Mouse (Mus musculus): Measurements from ENCODE around the gene Pgls. TPM values are rescaled to one million over a fixed set of nuclear protein-coding genes. Genes with fewer than 3 reads are reported as not detected.

The Pgls gene
- total RNA-seq, 4 experiments from 2014 or later: 19.3 to 22.8 (median 21.2) TPM

- peak; percentile 79 to 84 for DNase-seq (ENCODE audit: low spot score in 2 of 2)
Observed at GRCm38 (mm10) chr8:71569366-71570290, 22.3 kb upstream of the Pgls start.

GRCm38 (mm10) chr8:71570291-71570954, 21.6 kb upstream of the Pgls start:
- DNase-seq (ENCODE audit: low spot score in 2 of 2): peak; percentile 82 to 88

GRCm38 (mm10) chr8:71572077-71572476, 19.9 kb upstream of the Pgls start:
- no peak for DNase-seq (ENCODE audit: low spot score in 2 of 2)

- peak in 1 of 2 experiments; percentile 52 for DNase-seq (ENCODE audit: low spot score in 2 of 2)
Observed at GRCm38 (mm10) chr8:71572847-71573633, 18.9 kb upstream of the Pgls start.

- DNase-seq (ENCODE audit: low spot score in 2 of 2): no peak
Observed at GRCm38 (mm10) chr8:71574426-71574825, 17.6 kb upstream of the Pgls start.

GRCm38 (mm10) chr8:71575020-71575419, 17.0 kb upstream of the Pgls start:
- DNase-seq (ENCODE audit: low spot score in 2 of 2): no peak

- no peak for DNase-seq (ENCODE audit: low spot score in 2 of 2)
Observed at GRCm38 (mm10) chr8:71577856-71578387, 14.1 kb upstream of the Pgls start.

- no peak for DNase-seq (ENCODE audit: low spot score in 2 of 2)
Observed at GRCm38 (mm10) chr8:71579009-71579408, 13.0 kb upstream of the Pgls start.

GRCm38 (mm10) chr8:71579476-71579875, 12.5 kb upstream of the Pgls start:
- DNase-seq (ENCODE audit: low spot score in 2 of 2): peak; percentile 75 to 83

GRCm38 (mm10) chr8:71580201-71580600, 11.8 kb upstream of the Pgls start:
- DNase-seq (ENCODE audit: low spot score in 2 of 2): no peak

GRCm38 (mm10) chr8:71586891-71587290, 5.1 kb upstream of the Pgls start:
- no peak for DNase-seq (ENCODE audit: low spot score in 2 of 2)

GRCm38 (mm10) chr8:71588762-71589161, 3.2 kb upstream of the Pgls start:
- no peak for DNase-seq (ENCODE audit: low spot score in 2 of 2)

GRCm38 (mm10) chr8:71591017-71591416, 959 bp upstream of the Pgls start:
- DNase-seq (ENCODE audit: low spot score in 2 of 2): no peak

GRCm38 (mm10) chr8:71592374-71593170, 596 bp downstream of the Pgls start:
- DNase-seq (ENCODE audit: low spot score in 2 of 2): peak; percentile 72 to 81

GRCm38 (mm10) chr8:71593556-71594323, 1.8 kb downstream of the Pgls start:
- DNase-seq (ENCODE audit: low spot score in 2 of 2): no peak

- DNase-seq (ENCODE audit: low spot score in 2 of 2): no peak
Observed at GRCm38 (mm10) chr8:71594324-71594722, 2.3 kb downstream of the Pgls start.

- DNase-seq (ENCODE audit: low spot score in 2 of 2): peak; percentile 83 to 87
Observed at GRCm38 (mm10) chr8:71595862-71596261, 3.9 kb downstream of the Pgls start.

- DNase-seq (ENCODE audit: low spot score in 2 of 2): no peak
Observed at GRCm38 (mm10) chr8:71596384-71596783, 4.4 kb downstream of the Pgls start.

GRCm38 (mm10) chr8:71596798-71597197, 4.8 kb downstream of the Pgls start:
- no peak for DNase-seq (ENCODE audit: low spot score in 2 of 2)

- DNase-seq (ENCODE audit: low spot score in 2 of 2): no peak
Observed at GRCm38 (mm10) chr8:71597451-71597850, 5.5 kb downstream of the Pgls start, which contains the start of gene Fam129c. Gene Fam129c, plus strand, starts transcription at chr8:71597648.

Measured in gastrocnemius, adult 8-10 months (tissue).